Mouse (Mus musculus) urinary bladder, postnatal 10 days (tissue): ENCODE data around the gene Acp5.
A peak's percentile ranks its signal among the peaks of the same experiment; 100 is the strongest.

Source experiments
- DNase-seq: peaks from one replicate; pipeline ENCODE4 v3.0.0; 2022; ENCODE audit warnings: low spot score

Gene Acp5

GRCm38 (mm10) chr9:22139746-22140145, 4.2 kb upstream of the Acp5 start:
- DNase-seq, result no peak

- no peak for DNase-seq
These were observed 3.0 kb upstream of the Acp5 start for GRCm38 (mm10) chr9:22138480-22138879.

GRCm38 (mm10) chr9:22136765-22137547, 1.4 kb upstream of the Acp5 start:
- no peak for DNase-seq

- DNase-seq, result no peak
These were observed 395 bp downstream of the Acp5 start for GRCm38 (mm10) chr9:22134988-22135643.

GRCm38 (mm10) chr9:22134246-22134890, 1.1 kb downstream of the Acp5 start:
- no peak for DNase-seq

- no peak for DNase-seq
These were observed 3.3 kb downstream of the Acp5 start for GRCm38 (mm10) chr9:22132220-22132619.

- DNase-seq, result no peak
These were observed 4.1 kb downstream of the Acp5 start for GRCm38 (mm10) chr9:22131226-22131981.

- DNase-seq, result no peak
These were observed 10.1 kb downstream of the Acp5 start for GRCm38 (mm10) chr9:22125246-22126027.

- no peak for DNase-seq
These were observed 11.3 kb downstream of the Acp5 start for GRCm38 (mm10) chr9:22124169-22124568.

GRCm38 (mm10) chr9:22123069-22123609, 12.4 kb downstream of the Acp5 start:
- no peak for DNase-seq

GRCm38 (mm10) chr9:22122005-22122404, 13.5 kb downstream of the Acp5 start:
- DNase-seq, result no peak

- no peak for DNase-seq
These were observed 14.0 kb downstream of the Acp5 start for GRCm38 (mm10) chr9:22121545-22121944.

- DNase-seq, result no peak
These were observed 16.0 kb downstream of the Acp5 start for GRCm38 (mm10) chr9:22119543-22119942.

- no peak for DNase-seq
These were observed 17.6 kb downstream of the Acp5 start for GRCm38 (mm10) chr9:22117754-22118456.

GRCm38 (mm10) chr9:22116740-22117426, 18.6 kb downstream of the Acp5 start, which contains the start of gene Elof1:
Gene Elof1, minus strand, starts transcription at chr9:22117172.
- DNase-seq, result peak; percentile 62

GRCm38 (mm10) chr9:22116086-22116485, 19.4 kb downstream of the Acp5 start:
- no peak for DNase-seq

- DNase-seq, result no peak
These were observed 19.9 kb downstream of the Acp5 start for GRCm38 (mm10) chr9:22115635-22116034.

- no peak for DNase-seq
These were observed 27.3 kb downstream of the Acp5 start for GRCm38 (mm10) chr9:22108194-22108593.

- DNase-seq, result no peak
These were observed 35.6 kb downstream of the Acp5 start for GRCm38 (mm10) chr9:22099922-22100321.
